Mouse (Mus musculus): ENCODE results near the gene Nr3c2.

Nr3c2 gene

GRCm38 (mm10) chr8:76971761-76972404, 72.6 kb downstream of the Nr3c2 start:
- no peak for DNase-seq (ENCODE audit: low spot score)

DNA sequence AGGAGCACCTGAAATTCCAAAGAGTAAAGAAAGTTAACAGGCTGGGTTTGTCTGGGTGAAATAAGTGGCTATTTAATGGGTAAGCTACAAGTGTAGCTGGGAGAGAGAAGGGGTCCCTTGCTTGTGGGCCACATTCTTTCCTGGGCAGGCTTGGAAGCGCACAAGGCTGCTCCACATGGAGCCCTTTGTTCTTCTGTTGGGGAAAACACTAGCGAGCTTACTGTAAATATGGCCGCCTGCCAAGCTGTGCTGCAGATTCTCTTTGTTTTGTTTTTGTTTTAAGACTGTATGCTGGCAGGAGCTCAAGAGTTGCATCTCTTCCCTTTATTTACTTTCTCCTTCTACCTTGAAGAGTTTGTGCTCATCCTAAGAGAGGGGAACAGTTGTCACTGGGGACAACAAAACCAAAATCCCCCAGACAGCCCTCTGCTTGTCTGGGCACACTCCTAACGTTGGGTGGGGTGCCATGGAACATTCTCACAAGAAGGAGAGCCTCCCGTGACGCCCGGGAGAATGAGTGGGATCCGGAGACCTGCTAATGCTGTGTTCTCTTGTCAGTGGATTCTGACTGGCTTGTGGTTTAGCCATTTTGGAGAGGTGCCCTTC, 73.8 kb downstream of the Nr3c2 start:
- no peak for DNase-seq (ENCODE audit: low spot score)

DNA sequence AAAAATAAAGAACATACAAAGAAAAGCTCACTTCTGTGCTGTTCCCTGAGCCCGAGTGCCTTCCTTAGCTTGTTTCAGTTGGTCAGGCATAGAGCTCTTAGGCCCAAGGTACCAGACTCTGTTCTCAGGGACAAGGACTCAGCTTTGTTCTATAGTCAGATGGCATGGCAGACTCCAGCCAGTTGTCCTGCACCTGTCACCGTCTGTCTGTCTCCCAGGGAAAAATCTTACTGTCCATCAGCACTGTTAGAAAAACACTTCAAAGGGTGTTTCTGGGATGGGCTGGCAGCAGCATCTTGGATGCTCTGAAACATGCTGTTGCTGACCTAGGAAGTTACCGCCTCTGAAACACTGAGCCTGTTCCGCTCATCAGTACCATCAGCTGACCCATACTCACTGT, 78.7 kb downstream of the Nr3c2 start:
- DNase-seq (ENCODE audit: low spot score), result no peak

DNA sequence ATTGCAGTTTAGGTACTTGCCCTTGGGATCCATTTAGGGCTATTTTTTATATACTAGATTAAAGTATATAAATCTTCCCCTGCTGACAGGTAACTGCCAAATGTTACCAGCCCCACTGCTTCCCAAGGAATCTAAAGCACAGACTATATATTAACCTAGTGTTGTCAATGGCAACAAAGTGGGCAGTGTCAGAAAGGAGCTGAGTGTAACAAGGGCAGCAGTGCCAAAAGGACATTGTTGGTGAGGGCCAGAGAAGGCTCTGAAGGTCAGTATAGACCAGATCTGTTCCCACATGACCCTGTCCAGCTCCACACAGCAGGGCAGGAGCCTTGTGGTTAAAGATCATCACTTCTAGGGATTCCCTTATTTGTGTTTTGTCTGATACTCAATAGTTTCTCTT, 84.8 kb downstream of the Nr3c2 start:
- no peak for DNase-seq (ENCODE audit: low spot score)

GRCm38 (mm10) chr8:76984851-76985250, 85.6 kb downstream of the Nr3c2 start:
- no peak for DNase-seq (ENCODE audit: low spot score)

DNA sequence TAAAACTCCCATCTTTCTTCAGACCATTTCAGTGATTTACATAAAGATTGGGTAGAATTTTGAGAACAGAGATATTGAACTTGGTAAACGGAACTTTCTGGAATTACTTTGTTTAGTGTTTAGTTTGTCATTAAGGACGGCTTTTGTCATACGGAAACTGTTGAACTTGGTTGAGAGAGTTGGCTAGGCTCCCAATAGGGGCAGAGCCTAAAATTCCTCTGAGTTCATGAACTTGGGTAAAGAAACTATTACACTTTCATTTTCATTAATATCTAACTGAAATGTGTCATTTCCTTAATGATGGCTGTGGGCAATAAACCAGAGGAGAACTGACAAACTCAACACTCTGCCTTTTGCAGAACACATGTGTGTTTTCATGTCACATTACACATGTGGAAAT, 88.6 kb downstream of the Nr3c2 start:
- DNase-seq (ENCODE audit: low spot score), result no peak

GRCm38 (mm10) chr8:76998276-76998675, 99.0 kb downstream of the Nr3c2 start:
- DNase-seq (ENCODE audit: low spot score), result no peak

DNA sequence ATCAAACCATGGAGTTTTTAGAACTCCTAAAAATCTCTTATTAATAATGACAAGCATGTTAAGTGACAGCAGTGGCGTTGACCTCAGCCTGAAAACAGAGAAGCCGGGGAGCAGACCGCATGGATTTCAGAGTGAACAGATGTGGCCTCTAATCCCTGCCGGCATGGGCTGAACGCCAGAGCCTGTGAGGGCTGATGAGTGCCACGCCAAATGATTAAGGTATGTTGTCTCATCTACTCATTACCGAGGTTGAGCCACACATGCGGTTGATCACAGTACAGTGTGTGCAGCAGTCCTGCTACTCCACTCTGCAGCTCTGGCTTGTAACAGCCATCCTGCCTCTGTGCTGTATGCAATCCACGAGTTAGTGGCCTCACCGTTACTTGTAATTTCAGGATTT, 110.2 kb downstream of the Nr3c2 start:
- DNase-seq (ENCODE audit: low spot score), result no peak

DNA sequence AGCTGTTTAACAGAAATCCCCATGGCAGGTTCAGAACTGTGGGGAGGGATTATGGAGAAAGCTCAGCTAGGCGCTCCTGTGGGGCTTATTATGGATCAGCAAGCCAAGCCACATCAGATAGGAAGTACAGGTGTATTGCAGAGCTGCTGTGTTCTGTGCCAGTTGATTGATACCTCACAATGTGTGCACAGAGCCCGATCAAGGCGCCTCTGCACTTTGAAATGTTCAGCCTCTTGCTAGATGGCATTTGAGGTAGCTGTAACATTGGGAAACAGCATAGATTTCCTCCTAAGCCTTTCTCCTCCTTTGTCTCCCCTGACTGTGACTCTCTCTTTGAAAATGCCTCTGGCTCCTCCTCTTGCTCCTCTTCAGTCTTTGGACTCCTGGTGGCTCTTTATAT, 112.7 kb downstream of the Nr3c2 start:
- DNase-seq (ENCODE audit: low spot score), result no peak

GRCm38 (mm10) chr8:77012641-77013040, 113.4 kb downstream of the Nr3c2 start:
- DNase-seq (ENCODE audit: low spot score), result no peak

GRCm38 (mm10) chr8:77016713-77017112, 117.5 kb downstream of the Nr3c2 start:
- no peak for DNase-seq (ENCODE audit: low spot score)

GRCm38 (mm10) chr8:77023837-77024710, 124.8 kb downstream of the Nr3c2 start:
- DNase-seq (ENCODE audit: low spot score), result no peak

DNA sequence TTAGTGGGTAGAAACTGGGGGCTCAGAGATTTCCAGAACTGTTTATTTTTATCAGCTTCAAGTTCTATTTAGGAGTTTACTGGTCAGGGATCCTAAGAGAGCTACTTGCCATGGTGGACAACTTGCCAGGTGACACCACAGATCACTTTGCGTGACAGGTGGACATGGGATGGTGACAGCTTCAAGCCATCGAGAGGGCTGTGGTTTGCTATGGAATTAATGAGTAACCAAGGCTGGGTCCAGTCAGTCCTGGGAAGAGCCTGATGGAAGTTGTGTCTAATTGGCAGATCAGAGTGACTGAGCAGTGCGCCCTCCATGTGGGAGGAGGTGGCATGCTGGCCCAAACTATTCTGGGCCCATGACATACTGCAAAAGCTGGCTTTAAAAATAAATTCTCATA, 132.0 kb downstream of the Nr3c2 start:
- DNase-seq (ENCODE audit: low spot score), result no peak

GRCm38 (mm10) chr8:77033706-77034464, 134.6 kb downstream of the Nr3c2 start:
- no peak for DNase-seq (ENCODE audit: low spot score)

DNA sequence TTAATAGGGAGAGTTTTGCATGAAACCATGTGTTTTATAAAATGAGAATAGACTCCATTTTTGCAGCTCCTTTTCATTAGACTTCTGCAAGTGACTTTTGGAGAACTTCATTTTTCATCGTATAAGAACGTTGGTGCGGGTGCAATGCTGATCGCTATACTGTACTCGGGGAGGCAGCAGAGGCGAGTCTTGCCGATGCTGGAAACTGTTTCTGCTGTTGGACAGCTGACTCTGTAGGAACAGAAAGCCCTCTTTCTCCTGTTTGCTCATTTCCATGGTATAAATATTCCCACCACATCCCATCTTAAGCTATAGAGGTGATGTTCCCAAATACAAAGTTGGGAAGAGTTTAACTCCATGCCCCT, 135.2 kb downstream of the Nr3c2 start:
- no peak for DNase-seq (ENCODE audit: low spot score)

GRCm38 (mm10) chr8:77041214-77041613, 142.0 kb downstream of the Nr3c2 start:
- DNase-seq (ENCODE audit: low spot score), result no peak

DNA sequence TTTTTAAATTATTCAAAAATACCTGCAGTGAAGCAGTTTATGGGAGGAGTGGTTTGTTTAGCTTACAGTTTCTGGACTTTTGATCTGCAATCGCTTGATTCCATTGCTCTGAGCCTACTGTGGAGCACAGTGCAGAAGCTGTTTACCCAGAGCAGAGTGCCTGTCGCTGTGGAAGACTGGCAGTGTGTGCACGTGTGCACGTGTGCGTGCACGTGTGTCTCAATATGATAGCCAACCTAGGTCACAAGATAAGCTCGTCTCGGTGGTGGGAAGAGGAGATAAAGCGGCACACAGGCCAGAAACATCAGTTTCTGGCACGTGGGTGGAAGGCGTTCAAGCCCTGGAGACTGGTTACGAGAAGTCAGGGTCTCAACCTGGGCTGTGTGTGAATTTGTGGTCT, 145.6 kb downstream of the Nr3c2 start:
- no peak for DNase-seq (ENCODE audit: low spot score)

DNA sequence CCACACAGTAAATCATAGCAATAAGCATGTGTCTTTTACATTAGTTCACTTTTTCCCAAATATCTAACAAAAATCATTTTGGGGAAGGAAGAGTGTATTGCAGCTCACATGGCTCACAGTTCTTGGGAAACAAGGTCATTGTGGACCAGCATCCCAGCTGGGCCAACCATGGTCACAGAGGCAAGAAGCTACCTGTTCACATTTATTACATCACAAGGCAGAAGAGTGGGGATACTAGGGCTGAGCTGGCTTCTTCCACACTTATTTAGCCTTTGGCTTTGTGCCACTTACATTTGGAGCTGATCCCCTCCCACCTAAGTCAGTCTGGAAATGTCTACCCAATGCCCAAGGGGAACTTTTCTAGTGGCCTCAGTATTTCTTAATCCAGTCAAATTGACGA, 146.5 kb downstream of the Nr3c2 start:
- no peak for DNase-seq (ENCODE audit: low spot score)

GRCm38 (mm10) chr8:77046217-77046616, 147.0 kb downstream of the Nr3c2 start:
- DNase-seq (ENCODE audit: low spot score), result no peak

DNA sequence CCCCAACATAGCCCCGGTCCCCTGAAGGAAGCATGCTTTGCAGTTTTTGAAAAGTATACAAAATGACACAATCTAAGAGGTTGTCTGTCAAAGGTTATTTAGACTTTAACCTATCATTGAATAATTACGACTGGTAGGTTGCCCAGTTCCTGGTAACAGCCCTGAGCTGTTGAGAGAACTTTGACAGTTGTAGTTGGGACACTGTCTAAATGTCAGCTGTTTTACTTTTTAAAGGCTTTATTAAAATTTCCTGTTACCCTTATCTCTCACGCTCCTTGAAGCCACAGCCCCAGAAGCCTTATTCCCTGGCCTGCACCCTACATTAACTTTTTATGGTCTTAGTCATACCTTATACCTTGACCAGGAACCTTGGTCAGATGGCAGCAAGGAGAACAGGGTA, 147.5 kb downstream of the Nr3c2 start:
- DNase-seq (ENCODE audit: low spot score), result no peak

- no peak for DNase-seq (ENCODE audit: low spot score)
These were observed 152.4 kb downstream of the Nr3c2 start for GRCm38 (mm10) chr8:77051399-77052275.

Data from urinary bladder, postnatal 25 days (tissue).